26 mouse cellular contexts compared by ENCODE assay signal in genomic region chr9:79233751-79234150, GRCm38 (mm10).
"Had no signal": no experiment of that assay in that cellular context is flagged by ENCODE, and none has a peak within 500 bp of the region (broad histone marks: within the 10 kb centered on the region; RNA-seq: fewer than 3 reads in every experiment).

No protein-coding gene starts in this region.

- H3K4me3 ChIP-seq: embryonic facial prominence, embryonic 10.5 days; embryonic facial prominence, embryonic 12.5 days; embryonic facial prominence, embryonic 13.5 days; embryonic facial prominence, embryonic 15.5 days; erythroblast, embryonic 14.5 days; forebrain, embryonic 10.5 days; forebrain, embryonic 12.5 days; forebrain, embryonic 13.5 days; forebrain, embryonic 15.5 days; gastrocnemius, adult 2 months; heart, adult 2 months; heart, embryonic 10.5 days had no signal

- H3K36me3 ChIP-seq: embryonic facial prominence, embryonic 10.5 days; embryonic facial prominence, embryonic 12.5 days; embryonic facial prominence, embryonic 13.5 days; embryonic facial prominence, embryonic 15.5 days; forebrain, embryonic 10.5 days; forebrain, embryonic 12.5 days; forebrain, embryonic 15.5 days; heart, embryonic 10.5 days had no signal

- H3K4me2 ChIP-seq: embryonic facial prominence, embryonic 12.5 days; embryonic facial prominence, embryonic 13.5 days; embryonic facial prominence, embryonic 15.5 days; forebrain, embryonic 12.5 days; forebrain, embryonic 13.5 days; forebrain, embryonic 15.5 days had no signal

- H3K27ac ChIP-seq: embryonic facial prominence, embryonic 10.5 days; embryonic facial prominence, embryonic 12.5 days; embryonic facial prominence, embryonic 13.5 days; embryonic facial prominence, embryonic 15.5 days; forebrain, embryonic 10.5 days; forebrain, embryonic 12.5 days; forebrain, embryonic 13.5 days; forebrain, embryonic 15.5 days; gastrocnemius, adult 2 months; heart, adult 2 months; heart, embryonic 10.5 days had no signal

- H3K4me1 ChIP-seq: embryonic facial prominence, embryonic 15.5 days; forebrain, embryonic 12.5 days; forebrain, embryonic 13.5 days; forebrain, embryonic 15.5 days; heart, embryonic 10.5 days had no signal

- H3K9ac ChIP-seq: embryonic facial prominence, embryonic 12.5 days; embryonic facial prominence, embryonic 13.5 days; embryonic facial prominence, embryonic 15.5 days; forebrain, embryonic 12.5 days; forebrain, embryonic 13.5 days; forebrain, embryonic 15.5 days; forebrain, postnatal 0 days had no signal

- H3K27me3 ChIP-seq: embryonic facial prominence, embryonic 12.5 days; embryonic facial prominence, embryonic 13.5 days; embryonic facial prominence, embryonic 15.5 days; forebrain, embryonic 12.5 days; forebrain, embryonic 13.5 days; forebrain, embryonic 15.5 days had no signal

- H3K9me3 ChIP-seq: embryonic facial prominence, embryonic 10.5 days; embryonic facial prominence, embryonic 12.5 days; embryonic facial prominence, embryonic 13.5 days; embryonic facial prominence, embryonic 15.5 days; forebrain, embryonic 10.5 days; forebrain, embryonic 12.5 days; forebrain, embryonic 13.5 days; forebrain, embryonic 15.5 days; heart, embryonic 10.5 days had no signal

- DNase-seq: cerebellum, adult 8-10 months; cerebellum, adult 9-10 months; cerebellum, adult 9-11 months; cerebellum, postnatal 10 days; cerebellum, postnatal 14 days; cerebellum, postnatal 25 days; cerebellum, postnatal 36 days; forebrain, postnatal 0 days; gastrocnemius, adult 2 months; gastrocnemius, postnatal 10 days; gastrocnemius, postnatal 14 days; gastrocnemius, postnatal 25 days; gastrocnemius, postnatal 36 days; heart, adult 11 months; heart, adult 18-20 months; heart, adult 2 months had no signal
